Mouse (Mus musculus) forebrain, postnatal 0 days (tissue): ENCODE data around the gene Psmd1. TPM values are rescaled to one million over a fixed set of nuclear protein-coding genes. Genes with fewer than 3 reads are reported as not detected.

ENCODE experiments used
- ATAC-seq: fragments of 200-750 bp; cut with Nextera tagmentation; 2 replicates; pipeline ENCODE4 v1.8.0; 2017; ENCODE audit warnings: mild to moderate bottlenecking, moderate library complexity
- DNase-seq: peaks from one replicate; pipeline ENCODE4 v3.0.0-alpha.2; 2015
- H3K27ac ChIP-seq: fragments of 300-500 bp; sonication (generic); 2 replicates; pipeline ENCODE4 v1.5.1; 2014; ENCODE audit warnings: low read depth, mild to moderate bottlenecking, antibody characterized with exemption, low read length, moderate library complexity, mixed read lengths
- H3K27me3 ChIP-seq: fragments of 300-500 bp; sonication (generic); 2 replicates; pipeline ENCODE4 v1.6.1; 2014; ENCODE audit warnings: mild to moderate bottlenecking, low read length, mixed read lengths; ENCODE audit not compliant: insufficient read depth
- H3K36me3 ChIP-seq: fragments of 300-500 bp; sonication (generic); 2 replicates; pipeline ENCODE4 v1.6.1; 2014; ENCODE audit warnings: mild to moderate bottlenecking, moderate library complexity; ENCODE audit not compliant: insufficient read depth
- H3K4me1 ChIP-seq: fragments of 300-500 bp; sonication (generic); 2 replicates; pipeline ENCODE4 v1.6.1; 2014; ENCODE audit warnings: antibody characterized with exemption; ENCODE audit not compliant: insufficient read depth
- H3K4me2 ChIP-seq: fragments of 300-500 bp; sonication (generic); 2 replicates; pipeline ENCODE4 v1.6.1; 2014; ENCODE audit warnings: low read depth, mild to moderate bottlenecking, moderate library complexity
- H3K4me3 ChIP-seq: fragments of 300-500 bp; sonication (generic); 2 replicates; pipeline ENCODE4 v1.5.1; 2014; ENCODE audit warnings: low read depth, low read length, mixed read lengths
- H3K9ac ChIP-seq: fragments of 300-500 bp; sonication (generic); 2 replicates; pipeline ENCODE4 v1.6.1; 2014; ENCODE audit warnings: mild to moderate bottlenecking
- H3K9me3 ChIP-seq: fragments of 300-500 bp; sonication (generic); 2 replicates; pipeline ENCODE4 v1.6.1; 2016; ENCODE audit warnings: low read length
- CTCF ChIP-seq: sonication (generic); IDR thresholded peaks from 2 replicates; pipeline ENCODE4 v1.5.1; 2016; ENCODE audit warnings: antibody characterized with exemption, control low read depth, low read depth
- WGBS: fragments of 180-500 bp; shearing (Covaris S2); extraction: QIAGEN DNeasy Blood & Tissue Kit; methylation state at CpG from one replicate; pipeline ENCODE4 v1.1.7; 2014; 5-methylcytosine and 5-hydroxymethylcytosine counted together
- polyA plus RNA-seq: library from polyadenylated mRNA; unstranded; fragments of >200 nt; fragmentation: Nextera tagmentation; extraction: Ambion mirVana; gene quantifications from 2 replicates; pipeline ENCODE4 v1.2.1, GENCODE M21; 2015
- total RNA-seq: library from RNA; depleted of rRNA; stranded (reverse); fragments of >200 nt; gene quantifications from 2 replicates; pipeline ENCODE4 v1.2.3, GENCODE M21; 2014

Gene Psmd1
- total and polyA plus RNA-seq, 2 experiments from 2014 or later: 133 to 184 TPM

DNA sequence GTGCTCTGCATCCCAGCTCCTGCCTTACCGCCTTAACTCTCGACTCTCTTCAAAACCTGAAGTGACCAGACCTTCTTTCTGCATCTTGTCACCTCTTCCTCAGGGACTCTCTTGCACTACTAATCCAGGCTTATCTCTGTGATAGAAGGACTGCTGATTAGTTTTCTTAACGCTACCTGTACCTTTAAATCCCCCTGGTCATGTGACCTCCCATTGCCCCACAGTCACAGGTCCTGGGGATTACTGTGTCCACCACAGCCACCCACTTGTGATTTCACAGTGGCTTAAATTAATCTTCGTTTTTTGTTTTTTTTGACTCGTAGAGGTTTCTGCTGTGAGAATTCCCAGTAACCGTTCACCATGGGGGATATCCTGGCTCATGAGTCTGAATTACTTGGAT lies 92.4 kb downstream of the Psmd1 start:
- no peak overlapping the region for H3K4me2 ChIP-seq
- no peaks in the 10 kb centered on the region for H3K9me3 ChIP-seq
- no peak overlapping the region for H3K27ac ChIP-seq
- H3K4me3 ChIP-seq: no peak overlapping the region
- no peak for TF ChIP-seq CTCF
- no peak overlapping the region for H3K9ac ChIP-seq
- H3K36me3 ChIP-seq: peaks cover 30% of the 10 kb centered on the region
- ATAC-seq (no peak), DNase-seq (no peak)
- WGBS: 91% methylated on average over 6 of the region's 6 CpGs
- peaks cover 7% of the 10 kb centered on the region for H3K4me1 ChIP-seq
- H3K27me3 ChIP-seq: no peaks in the 10 kb centered on the region

DNA sequence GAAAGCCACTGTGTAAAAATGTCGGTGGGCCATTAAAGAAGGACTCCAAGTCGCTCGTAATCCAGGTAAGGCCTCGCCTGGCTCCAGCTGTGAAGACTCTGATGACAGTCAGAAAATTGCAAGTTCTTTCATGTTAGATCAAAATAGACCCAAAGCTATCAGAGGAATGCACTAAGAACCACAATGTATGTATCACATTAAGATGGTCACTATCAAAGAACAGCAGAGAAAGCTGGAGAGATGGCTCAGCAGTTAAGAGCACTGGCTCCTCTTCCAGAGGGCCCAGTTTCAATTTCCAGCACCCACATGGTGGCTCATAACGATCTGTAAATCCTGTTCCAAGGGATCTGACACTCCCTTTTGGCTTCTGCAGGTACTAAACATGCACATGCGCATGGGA lies 95.9 kb downstream of the Psmd1 start:
- Histone ChIP-seq H3K36me3 (peaks cover 59% of the 10 kb centered on the region), H3K9ac (no peak overlapping the region), H3K4me3 (no peak overlapping the region), H3K4me1 (peaks cover 7% of the 10 kb centered on the region), H3K4me2 (no peak overlapping the region), H3K27ac (no peak overlapping the region), H3K9me3 (no peaks in the 10 kb centered on the region), H3K27me3 (no peaks in the 10 kb centered on the region)
- DNase-seq (no peak), ATAC-seq (no peak)
- TF ChIP-seq CTCF: no peak
- WGBS: 90% methylated on average over 6 of the region's 6 CpGs

DNA sequence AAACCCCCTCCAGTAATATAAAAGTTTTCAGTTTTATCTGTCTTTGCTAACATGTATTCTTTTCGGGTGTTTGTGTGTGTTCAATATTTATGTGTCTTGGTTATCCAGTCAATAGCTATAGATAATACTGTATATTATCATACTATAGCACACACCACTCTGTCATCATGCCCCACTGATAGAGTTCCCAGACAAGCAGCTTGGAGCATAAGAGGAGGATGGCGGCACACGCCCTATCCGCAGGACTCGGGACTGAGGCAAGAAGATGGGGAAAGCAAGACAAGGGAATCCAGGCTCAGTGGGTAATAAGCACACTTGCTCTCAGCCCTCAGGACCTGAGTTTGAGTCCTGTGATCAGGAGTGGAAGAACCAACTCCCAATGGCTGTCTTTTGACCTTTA lies 96.3 kb downstream of the Psmd1 start:
- no peak for TF ChIP-seq CTCF
- H3K36me3 ChIP-seq: peaks cover 63% of the 10 kb centered on the region
- no peak overlapping the region for H3K4me2 ChIP-seq
- ATAC-seq: no peak
- H3K9me3 ChIP-seq: no peaks in the 10 kb centered on the region
- H3K4me3 ChIP-seq: no peak overlapping the region
- H3K9ac ChIP-seq: no peak overlapping the region
- no peak overlapping the region for H3K27ac ChIP-seq
- H3K4me1 ChIP-seq: peaks cover 3% of the 10 kb centered on the region
- no peaks in the 10 kb centered on the region for H3K27me3 ChIP-seq
- 96% methylated on average over 5 of the region's 5 CpGs for WGBS
- DNase-seq: no peak

DNA sequence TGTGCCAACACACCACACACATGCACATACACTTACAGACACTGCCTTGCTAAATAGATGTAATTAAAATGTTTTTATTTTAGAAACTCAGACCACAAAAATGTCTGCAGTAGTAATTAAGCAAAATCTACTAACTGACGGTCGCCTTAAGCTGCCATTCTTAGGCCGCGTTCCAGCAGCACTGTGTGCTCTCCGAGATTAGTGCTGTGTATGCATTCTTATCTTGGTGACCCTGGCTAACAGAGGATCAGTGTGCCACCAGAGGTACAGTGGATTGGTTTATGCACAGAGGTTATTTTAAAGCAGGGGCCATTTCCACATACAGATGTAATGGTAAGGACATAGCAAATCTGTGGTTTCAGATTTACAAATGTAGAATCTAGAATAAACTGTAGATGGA lies 96.9 kb downstream of the Psmd1 start:
- no peak for DNase-seq
- no peak overlapping the region for H3K4me2 ChIP-seq
- H3K9me3 ChIP-seq: no peaks in the 10 kb centered on the region
- H3K4me3 ChIP-seq: no peak overlapping the region
- TF ChIP-seq CTCF: no peak
- H3K36me3 ChIP-seq: peaks cover 63% of the 10 kb centered on the region
- ATAC-seq: no peak
- no peaks in the 10 kb centered on the region for H3K27me3 ChIP-seq
- no peaks in the 10 kb centered on the region for H3K4me1 ChIP-seq
- no peak overlapping the region for H3K9ac ChIP-seq
- 95% methylated on average over 5 of the region's 5 CpGs for WGBS
- no peak overlapping the region for H3K27ac ChIP-seq

- peak; percentile 37 for TF ChIP-seq CTCF
- Histone ChIP-seq H3K27me3 (no peaks in the 10 kb centered on the region), H3K36me3 (peaks cover 46% of the 10 kb centered on the region), H3K9me3 (no peaks in the 10 kb centered on the region), H3K4me3 (no peak overlapping the region), H3K4me2 (no peak overlapping the region), H3K4me1 (no peaks in the 10 kb centered on the region), H3K9ac (no peak overlapping the region), H3K27ac (no peak overlapping the region)
- DNase-seq (no peak), ATAC-seq (no peak)
- 96% methylated on average over 5 of the region's 5 CpGs for WGBS
Observed at GRCm38 (mm10) chr1:86174602-86175001, 110.4 kb downstream of the Psmd1 start.

GRCm38 (mm10) chr1:86176066-86176465 lies 111.9 kb downstream of the Psmd1 start:
- Histone ChIP-seq H3K4me1 (no peaks in the 10 kb centered on the region), H3K9me3 (no peaks in the 10 kb centered on the region), H3K9ac (no peak overlapping the region), H3K36me3 (peaks cover 47% of the 10 kb centered on the region), H3K4me2 (no peak overlapping the region), H3K4me3 (no peak overlapping the region), H3K27ac (no peak overlapping the region), H3K27me3 (no peaks in the 10 kb centered on the region)
- DNase-seq (no peak), ATAC-seq (no peak)
- no peak for TF ChIP-seq CTCF
- 93% methylated on average over 2 of the region's 2 CpGs for WGBS

- ATAC-seq (peak; percentile 73), DNase-seq (peak; percentile 88)
- Histone ChIP-seq H3K9me3 (no peaks in the 10 kb centered on the region), H3K27me3 (no peaks in the 10 kb centered on the region), H3K4me3 (no peak overlapping the region), H3K4me2 (no peak overlapping the region), H3K27ac (no peak overlapping the region), H3K36me3 (peaks cover 38% of the 10 kb centered on the region), H3K4me1 (no peaks in the 10 kb centered on the region), H3K9ac (no peak overlapping the region)
- TF ChIP-seq CTCF: peak; percentile 100
- WGBS: 41% methylated on average over 7 of the region's 7 CpGs
Observed at GRCm38 (mm10) chr1:86178462-86179253, 114.5 kb downstream of the Psmd1 start.
